Mouse (Mus musculus): ENCODE measurements around the gene Card19.

- TF ChIP-seq POLR2A (IDR thresholded peaks at IDR 0.05; ENCODE audit: insufficient read length, low read depth) (no peak), SRF (IDR thresholded peaks at IDR 0.05; ENCODE audit: control insufficient read depth, insufficient read length, low read depth) (no peak), MYOD1 (IDR thresholded peaks at IDR 0.05; ENCODE audit: control insufficient read depth in 1 of 3, insufficient read length in 2 of 3, low read depth in 2 of 3) (no peak), REST (IDR thresholded peaks at IDR 0.05; ENCODE audit: insufficient read depth, insufficient read length) (no peak), CEBPB (IDR thresholded peaks at IDR 0.05; ENCODE audit: insufficient read depth, poor library complexity, severe bottlenecking) (no peak), TCF12 (IDR thresholded peaks at IDR 0.05; ENCODE audit: insufficient read depth, poor library complexity, severe bottlenecking) (no peak), MYOG (IDR thresholded peaks at IDR 0.05; ENCODE audit: control insufficient read depth in 1 of 3, insufficient read depth in 1 of 3, insufficient read length in 2 of 3, low read depth in 2 of 3) (no peak)
Observed at GRCm38 (mm10) chr13:49156645-49157044, 59.2 kb downstream of the Card19 start.
